Mouse (Mus musculus) CH12.LX (cell line): ENCODE data around the gene Spata25. TPM values are rescaled to one million over a fixed set of nuclear protein-coding genes. Genes with fewer than 3 reads are reported as not detected.
A peak's percentile ranks its signal among the peaks of the same experiment; 100 is the strongest.

Experiments used
- DNase-seq: peaks from one replicate; pipeline ENCODE4 v3.0.0-alpha.2; 2013; ENCODE audit errors: extremely low read depth
- H3K27ac ChIP-seq: 2 replicates; pipeline ENCODE4 v1.5.1; 2012; ENCODE audit warnings: low read depth, mild to moderate bottlenecking, control low read depth, moderate library complexity; ENCODE audit not compliant: insufficient read depth
- H3K27me3 ChIP-seq: replicated peaks from 2 replicates; pipeline ENCODE3; 2012; ENCODE audit warnings: inconsistent platforms
- H3K36me3 ChIP-seq, 2 experiments: replicated peaks in 1 of 2; 2 replicates each; pipeline versions ENCODE3 to v1.6.1; 2012; ENCODE audit warnings: inconsistent platforms in 1 of 2, low read length in 1 of 2, mild to moderate bottlenecking in 1 of 2, mixed read lengths in 1 of 2, moderate library complexity in 1 of 2; ENCODE audit not compliant: control insufficient read depth in 1 of 2, insufficient read depth in 1 of 2
- H3K4me1 ChIP-seq, 2 experiments: 2 replicates each; pipeline ENCODE4 v1.6.1; 2012; ENCODE audit warnings: inconsistent platforms in 1 of 2, moderate library complexity in 1 of 2; ENCODE audit not compliant: insufficient read depth in 2 of 2, control insufficient read depth in 1 of 2
- H3K4me2 ChIP-seq: 2 replicates; pipeline ENCODE4 v1.6.1; 2012; ENCODE audit warnings: low read depth, mild to moderate bottlenecking, control low read depth; ENCODE audit not compliant: poor library complexity, insufficient read depth, severe bottlenecking
- H3K4me3 ChIP-seq, 3 experiments: fragments of 150-350 bp in 1 of 3; sonication (generic) in 1 of 3; replicated peaks in 1 of 3; 2 replicates each; pipeline versions ENCODE3 to v1.5.1; 2011 to 2012; ENCODE audit warnings: low read depth in 2 of 3, low read length in 2 of 3, mild to moderate bottlenecking in 2 of 3, moderate library complexity in 2 of 3, control low read depth in 1 of 3, improper control_type of control experiment in 1 of 3, inconsistent platforms in 1 of 3, mixed read lengths in 1 of 3; ENCODE audit not compliant: poor library complexity in 1 of 3
- H3K79me2 ChIP-seq: replicated peaks from 2 replicates; pipeline ENCODE4 v1.6.1; 2012; ENCODE audit warnings: mild to moderate bottlenecking, moderate library complexity; ENCODE audit not compliant: control insufficient read depth, poor library complexity, insufficient read depth, severe bottlenecking; ENCODE audit errors: extremely low read depth
- H3K9ac ChIP-seq: 2 replicates; pipeline ENCODE4 v1.6.1; 2012; ENCODE audit warnings: low read depth, mild to moderate bottlenecking, control low read depth, moderate library complexity; ENCODE audit not compliant: insufficient read depth
- H3K9me3 ChIP-seq: replicated peaks from 2 replicates; pipeline ENCODE3; 2012; ENCODE audit warnings: low read length, inconsistent platforms, mixed read lengths
- BHLHE40 ChIP-seq: IDR thresholded peaks from 2 replicates; pipeline ENCODE4 v1.6.1; 2011; ENCODE audit warnings: mild to moderate bottlenecking, low read depth, low read length, improper control_type of control experiment
- CTCF ChIP-seq, 2 experiments: IDR thresholded peaks in 1 of 2; conservative IDR thresholded peaks in 1 of 2; 2 replicates each; pipeline ENCODE4 v1.5.1; 2011 to 2012; ENCODE audit warnings: low read depth in 2 of 2, low read length in 2 of 2, improper control_type of control experiment in 1 of 2, inconsistent platforms in 1 of 2, mild to moderate bottlenecking in 1 of 2, moderate library complexity in 1 of 2
- E2F4 ChIP-seq: IDR thresholded peaks from 2 replicates; pipeline ENCODE4 v1.6.1; 2011; ENCODE audit warnings: low read depth, low read length, improper control_type of control experiment; ENCODE audit not compliant: insufficient replicate concordance
- GABPA ChIP-seq: IDR thresholded peaks from 2 replicates; pipeline ENCODE4 v1.6.1; 2012; ENCODE audit warnings: low read depth, low read length, improper control_type of control experiment, inconsistent platforms; ENCODE audit not compliant: insufficient replicate concordance
- HCFC1 ChIP-seq: IDR thresholded peaks from 2 replicates; pipeline ENCODE4 v1.6.1; 2012; ENCODE audit warnings: low read depth, mild to moderate bottlenecking, inconsistent platforms, low read length, improper control_type of control experiment
- IRF4 ChIP-seq: IDR thresholded peaks from 2 replicates; pipeline ENCODE4 v1.6.1; 2014; ENCODE audit warnings: low read depth, mild to moderate bottlenecking, inconsistent platforms, low read length, improper control_type of control experiment
- JUN ChIP-seq: IDR thresholded peaks from 2 replicates; pipeline ENCODE4 v1.6.1; 2011; ENCODE audit warnings: low read depth, mild to moderate bottlenecking, low read length, improper control_type of control experiment, moderate library complexity; ENCODE audit not compliant: insufficient read depth
- JUND ChIP-seq: conservative IDR thresholded peaks from 2 replicates; pipeline ENCODE4 v1.6.1; 2011; ENCODE audit warnings: low read depth, low read length, improper control_type of control experiment
- KAT2A ChIP-seq: IDR thresholded peaks from 2 replicates; pipeline ENCODE4 v1.6.1; 2012; ENCODE audit warnings: low read length, improper control_type of control experiment, inconsistent platforms; ENCODE audit not compliant: insufficient replicate concordance
- MAFK ChIP-seq: IDR thresholded peaks from 2 replicates; pipeline ENCODE4 v1.6.1; 2011; ENCODE audit warnings: low read length, improper control_type of control experiment; ENCODE audit not compliant: insufficient replicate concordance
- MAX ChIP-seq: IDR thresholded peaks from 2 replicates; pipeline ENCODE4 v1.6.1; 2011; ENCODE audit warnings: low read length, improper control_type of control experiment
- MAZ ChIP-seq: IDR thresholded peaks from 2 replicates; pipeline ENCODE4 v1.6.1; 2012; ENCODE audit warnings: low read depth, mild to moderate bottlenecking, inconsistent platforms, low read length, improper control_type of control experiment, moderate library complexity
- NELFE ChIP-seq: IDR thresholded peaks from 2 replicates; pipeline ENCODE4 v1.6.1; 2011; ENCODE audit warnings: low read depth, low read length, improper control_type of control experiment
- POLR2AphosphoS2 ChIP-seq: IDR thresholded peaks from 2 replicates; pipeline ENCODE4 v1.6.1; 2011; ENCODE audit warnings: low read depth, low read length, improper control_type of control experiment
- RAD21 ChIP-seq: IDR thresholded peaks from 2 replicates; pipeline ENCODE4 v1.6.1; 2011; ENCODE audit warnings: low read depth, mild to moderate bottlenecking, low read length, improper control_type of control experiment, moderate library complexity
- SIN3A ChIP-seq: IDR thresholded peaks from 2 replicates; pipeline ENCODE4 v1.6.1; 2012; ENCODE audit warnings: low read length, improper control_type of control experiment, inconsistent platforms
- SMC3 ChIP-seq: IDR thresholded peaks from 2 replicates; pipeline ENCODE4 v1.6.1; 2011; ENCODE audit warnings: low read depth, low read length, improper control_type of control experiment
- TCF12 ChIP-seq: IDR thresholded peaks from 2 replicates; pipeline ENCODE4 v1.6.1; 2014; ENCODE audit warnings: low read depth, mild to moderate bottlenecking, inconsistent platforms, low read length, improper control_type of control experiment
- UBTF ChIP-seq: IDR thresholded peaks from 2 replicates; pipeline ENCODE4 v1.6.1; 2012; ENCODE audit warnings: low read depth, mild to moderate bottlenecking, inconsistent platforms, low read length, improper control_type of control experiment, moderate library complexity
- USF1 ChIP-seq: IDR thresholded peaks from 2 replicates; pipeline ENCODE4 v1.6.1; 2014; ENCODE audit warnings: low read depth, mild to moderate bottlenecking, inconsistent platforms, low read length, improper control_type of control experiment
- ZNF384 ChIP-seq: IDR thresholded peaks from 2 replicates; pipeline ENCODE4 v1.6.1; 2012; ENCODE audit warnings: low read depth, low read length, improper control_type of control experiment, inconsistent platforms
- dilution Hi-C: fragments of 300-500 bp; cut with MboI; formaldehyde crosslinking; loops from 2 replicates; pipeline ENCODE4 v1.14.3; 2020; ENCODE audit warnings: low sequenced_read_pairs; ENCODE audit not compliant: extremely low pct_unique_long_range_greater_than_20kb, extremely low pct_ligation_motif_present
- in situ Hi-C: fragments of 300-500 bp; cut with MboI; formaldehyde crosslinking; loops from 3 replicates; pipeline ENCODE4 v1.14.3; 2019; ENCODE audit warnings: low sequenced_read_pairs, low pct_ligation_motif_present, low pct_unique_long_range_greater_than_20kb, mixed read lengths
- polyA plus RNA-seq: library from polyadenylated mRNA; unstranded; fragments of >175 nt; gene quantifications from 2 replicates; pipeline ENCODE4 v1.2.1, GENCODE M21; 2012; ENCODE audit warnings: low read depth; ENCODE audit not compliant: insufficient read length
- total RNA-seq, 2 experiments: library from RNA; depleted of rRNA; stranded (reverse); fragments of 300-350 nt in 1 of 2; fragments of >200 nt in 1 of 2; gene quantifications; 2 replicates each; pipeline ENCODE4 v1.2.3; 2012 to 2014

Spata25 gene
- total and polyA plus RNA-seq, 3 experiments, result not detected

DNA sequence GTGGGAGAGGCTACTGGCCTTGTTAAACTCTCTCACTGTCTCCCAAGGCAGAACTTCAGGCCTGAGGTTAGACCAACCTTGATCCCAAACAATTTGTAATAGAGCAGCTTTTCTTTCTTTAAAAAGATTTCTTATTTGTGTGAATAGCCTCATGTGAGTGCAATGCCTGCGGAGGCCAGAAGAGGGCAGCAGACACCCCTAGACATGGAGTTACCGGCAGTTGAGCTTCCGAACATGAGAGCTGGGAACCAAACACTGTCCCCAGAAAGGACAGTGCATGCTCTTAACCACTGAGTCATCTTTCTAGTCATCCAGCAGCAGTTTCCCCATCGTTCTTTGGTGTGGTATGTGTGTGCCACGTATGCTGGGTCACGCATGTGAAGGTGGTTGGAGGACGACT is 39.2 kb upstream of the Spata25 start:
- DNase-seq, result no peak
- dilution Hi-C loops (no loop called here), in situ Hi-C loops (no loop called here)
- H3K4me1 ChIP-seq, result peaks cover 0 to 16% of the 10 kb centered on the region in 2 experiments; a peak in 3 of 4 replicates
- H3K4me2 ChIP-seq, result no peak overlapping the region
- no peak overlapping the region for H3K4me3 ChIP-seq
- no peak overlapping the region for H3K27ac ChIP-seq
- TF ChIP-seq CTCF (conservative IDR thresholded peaks at IDR 0.05 in 1 of 2, IDR thresholded peaks at IDR 0.05 in 1 of 2; ENCODE audit: low read depth in 2 of 2, low read length in 2 of 2) (peak; percentile 28 to 30; a peak in 2 of 4 replicates), POLR2AphosphoS2 (no peak), JUND (no peak)
- H3K36me3 ChIP-seq, result no peaks in the 10 kb centered on the region
- no peaks in the 10 kb centered on the region for H3K27me3 ChIP-seq
- no peak overlapping the region for H3K9ac ChIP-seq
- H3K9me3 ChIP-seq, result peaks cover 32% of the 10 kb centered on the region
- H3K79me2 ChIP-seq, result no peaks in the 10 kb centered on the region

DNA sequence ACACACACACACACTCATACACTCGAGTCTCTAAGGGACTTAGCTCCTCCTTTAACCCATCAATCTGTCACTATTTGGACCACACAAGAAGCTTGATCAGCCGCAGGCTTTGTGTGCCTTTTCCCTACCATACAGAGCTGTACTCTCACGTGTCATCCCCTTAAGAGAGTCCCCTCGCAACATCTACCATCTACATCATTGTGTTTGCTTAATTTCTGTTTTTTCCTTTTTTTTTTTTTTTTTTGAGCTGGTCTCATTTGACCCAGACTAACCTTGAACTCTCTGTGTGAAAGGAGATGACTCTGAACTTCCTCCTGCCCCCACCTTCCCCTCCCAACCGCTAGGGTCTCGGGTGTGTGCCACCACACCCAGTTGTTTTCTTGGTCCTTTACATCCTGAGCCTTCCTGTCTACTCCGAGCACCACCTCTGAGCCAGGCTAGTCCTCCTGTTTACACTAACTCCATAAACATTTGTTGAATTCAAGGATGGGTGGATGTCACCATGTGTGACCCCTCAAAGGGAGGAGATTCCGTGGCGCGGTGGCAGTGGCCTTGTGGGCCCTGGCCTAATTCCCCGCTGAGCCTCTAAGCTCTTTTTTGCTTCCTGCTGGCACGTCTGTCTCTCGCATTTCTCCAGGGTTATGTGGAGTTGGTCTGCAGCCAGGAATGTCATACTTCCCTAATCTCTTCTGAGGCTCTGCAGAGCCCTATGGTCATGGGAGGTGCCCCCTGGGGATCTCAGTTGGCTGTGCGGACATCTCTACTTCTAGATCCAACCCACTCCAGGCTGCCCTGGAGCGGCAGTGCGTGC is 38.6 kb upstream of the Spata25 start:
- H3K9ac ChIP-seq, result no peak overlapping the region
- H3K4me1 ChIP-seq, result peaks cover 0 to 22% of the 10 kb centered on the region in 2 experiments; a peak in 3 of 4 replicates
- in situ Hi-C loops (no loop called here), dilution Hi-C loops (no loop called here)
- no peaks in the 10 kb centered on the region for H3K36me3 ChIP-seq
- DNase-seq, result no peak
- H3K79me2 ChIP-seq, result no peaks in the 10 kb centered on the region
- H3K27ac ChIP-seq, result no peak overlapping the region
- TF ChIP-seq ZNF384, result no peak
- no peak for TF ChIP-seq MAFK
- TF ChIP-seq CTCF (conservative IDR thresholded peaks at IDR 0.05 in 1 of 2, IDR thresholded peaks at IDR 0.05 in 1 of 2; ENCODE audit: low read depth in 2 of 2, low read length in 2 of 2), result no peak
- no peak for TF ChIP-seq SIN3A
- no peak for TF ChIP-seq HCFC1
- TF ChIP-seq TCF12, result no peak
- no peak for TF ChIP-seq RAD21
- TF ChIP-seq JUN, result no peak
- TF ChIP-seq BHLHE40, result no peak
- TF ChIP-seq UBTF, result no peak
- TF ChIP-seq E2F4, result no peak
- no peak for TF ChIP-seq NELFE
- no peak for TF ChIP-seq GABPA
- no peak for TF ChIP-seq USF1
- no peak for TF ChIP-seq SMC3
- no peak for TF ChIP-seq KAT2A
- TF ChIP-seq JUND, result no peak
- TF ChIP-seq MAZ, result no peak
- TF ChIP-seq MAX, result no peak
- TF ChIP-seq IRF4, result no peak
- H3K4me2 ChIP-seq, result no peak overlapping the region
- H3K9me3 ChIP-seq, result peaks cover 32% of the 10 kb centered on the region
- H3K4me3 ChIP-seq, result no peak overlapping the region
- no peaks in the 10 kb centered on the region for H3K27me3 ChIP-seq
